Mouse (Mus musculus): ENCODE data around the gene Ssh3. TPM values are rescaled to one million over a fixed set of nuclear protein-coding genes. Genes with fewer than 3 reads are reported as not detected.

Ssh3 gene
- polyA plus RNA-seq, 1 experiment from 2014 or later, result 2.6 TPM

- no peaks in the 10 kb centered on the region for H3K9me3 ChIP-seq (replicated peaks)
- no peak for ATAC-seq
- H3K4me2 ChIP-seq, result peak overlapping the region; percentile 73
- peaks cover 82% of the 10 kb centered on the region for H3K4me1 ChIP-seq
- 0 out of 2 replicates have a peak, but pooled peaks cover 5% of the 10 kb centered on the region for H3K27me3 ChIP-seq (replicated peaks)
- peak overlapping the region; percentile 46 for H3K9ac ChIP-seq
- WGBS (ENCODE audit: insufficient replicate concordance), result 28% methylated on average over 7 of the region's 7 CpGs
- peak overlapping the region; percentile 75 for H3K27ac ChIP-seq
- H3K4me3 ChIP-seq, result peak overlapping the region; percentile 12
- H3K36me3 ChIP-seq, result peaks cover 16% of the 10 kb centered on the region
These were observed 34.1 kb upstream of the Ssh3 start for GRCm38 (mm10) chr19:4302936-4303639.

- H3K9ac ChIP-seq, result peak overlapping the region; percentile 46
- no peak for ATAC-seq
- WGBS (ENCODE audit: insufficient replicate concordance), result 33% methylated on average over 21 of the region's 21 CpGs
These were observed 33.0 kb upstream of the Ssh3 start for GRCm38 (mm10) chr19:4301735-4302651.

GRCm38 (mm10) chr19:4300852-4301734 is 32.1 kb upstream of the Ssh3 start:
- H3K4me3 ChIP-seq, result no peak overlapping the region
- H3K9me3 ChIP-seq (replicated peaks), result no peaks in the 10 kb centered on the region
- H3K27me3 ChIP-seq (replicated peaks), result no peaks in the 10 kb centered on the region
- no peak for ATAC-seq
- H3K9ac ChIP-seq, result 0 out of 2 replicates have a peak overlapping the region, but pooled peaks have one; percentile 14
- H3K4me2 ChIP-seq, result peak overlapping the region; percentile 73
- H3K4me1 ChIP-seq, result peaks cover 93% of the 10 kb centered on the region
- peak overlapping the region; percentile 75 for H3K27ac ChIP-seq
- H3K36me3 ChIP-seq, result peaks cover 31% of the 10 kb centered on the region
- 49% methylated on average over 11 of the region's 11 CpGs for WGBS (ENCODE audit: insufficient replicate concordance)

More at GRCm38 (mm10) chr19:4301735-4302651, 33.0 kb upstream of the Ssh3 start:
- Histone ChIP-seq H3K27me3 (replicated peaks) (0 out of 2 replicates have a peak, but pooled peaks cover 4% of the 10 kb centered on the region), H3K4me2 (peak overlapping the region; percentile 73), H3K27ac (peak overlapping the region; percentile 75), H3K9me3 (replicated peaks) (no peaks in the 10 kb centered on the region), H3K4me1 (peaks cover 91% of the 10 kb centered on the region), H3K36me3 (peaks cover 26% of the 10 kb centered on the region), H3K4me3 (peak overlapping the region; percentile 9)

GRCm38 (mm10) chr19:4300271-4300704 is 31.3 kb upstream of the Ssh3 start:
- H3K36me3 ChIP-seq, result peaks cover 39% of the 10 kb centered on the region
- peak; percentile 41; the same call in 1 of the 2 replicates for ATAC-seq
- 23% methylated on average over 7 of the region's 7 CpGs for WGBS (ENCODE audit: insufficient replicate concordance)
- no peaks in the 10 kb centered on the region for H3K9me3 ChIP-seq (replicated peaks)
- H3K4me1 ChIP-seq, result peaks cover 98% of the 10 kb centered on the region
- H3K4me3 ChIP-seq, result no peak overlapping the region
- peak overlapping the region; percentile 14; the same call in 1 of the 2 replicates for H3K9ac ChIP-seq
- H3K4me2 ChIP-seq, result peak overlapping the region; percentile 73
- no peaks in the 10 kb centered on the region for H3K27me3 ChIP-seq (replicated peaks)
- H3K27ac ChIP-seq, result peak overlapping the region; percentile 71

- Histone ChIP-seq H3K4me1 (peaks cover 98% of the 10 kb centered on the region), H3K9me3 (replicated peaks) (no peaks in the 10 kb centered on the region), H3K4me2 (peak overlapping the region; percentile 73), H3K36me3 (peaks cover 43% of the 10 kb centered on the region), H3K27me3 (replicated peaks) (no peaks in the 10 kb centered on the region), H3K27ac (peak overlapping the region; percentile 71), H3K4me3 (no peak overlapping the region), H3K9ac (no peak overlapping the region)
- peak; percentile 18; the same call in 1 of the 2 replicates for ATAC-seq
- WGBS (ENCODE audit: insufficient replicate concordance), result 44% methylated on average over 6 of the region's 6 CpGs
These were observed 30.7 kb upstream of the Ssh3 start for GRCm38 (mm10) chr19:4299574-4300270.

GRCm38 (mm10) chr19:4299126-4299525 is 30.1 kb upstream of the Ssh3 start:
- Histone ChIP-seq H3K27ac (peak overlapping the region; percentile 71), H3K4me1 (peaks cover 98% of the 10 kb centered on the region), H3K4me3 (no peak overlapping the region), H3K9me3 (replicated peaks) (no peaks in the 10 kb centered on the region), H3K4me2 (peak overlapping the region; percentile 73), H3K27me3 (replicated peaks) (no peaks in the 10 kb centered on the region), H3K36me3 (peaks cover 47% of the 10 kb centered on the region), H3K9ac (no peak overlapping the region)
- no peak for ATAC-seq
- 75% methylated on average over 7 of the region's 7 CpGs for WGBS (ENCODE audit: insufficient replicate concordance)

GRCm38 (mm10) chr19:4298322-4299121 is 29.5 kb upstream of the Ssh3 start:
- Histone ChIP-seq H3K27me3 (replicated peaks) (no peaks in the 10 kb centered on the region), H3K4me3 (no peak overlapping the region), H3K36me3 (peaks cover 50% of the 10 kb centered on the region), H3K9me3 (replicated peaks) (no peaks in the 10 kb centered on the region), H3K9ac (no peak overlapping the region), H3K4me2 (no peak overlapping the region), H3K27ac (peak overlapping the region; percentile 71; the same call in 1 of the 2 replicates), H3K4me1 (peaks cover 96% of the 10 kb centered on the region)
- 67% methylated on average over 17 of the region's 17 CpGs for WGBS (ENCODE audit: insufficient replicate concordance)
- no peak for ATAC-seq

- peaks cover 90% of the 10 kb centered on the region for H3K4me1 ChIP-seq
- no peak for ATAC-seq
- 60% methylated on average over 5 of the region's 5 CpGs for WGBS (ENCODE audit: insufficient replicate concordance)
These were observed 28.9 kb upstream of the Ssh3 start for GRCm38 (mm10) chr19:4297851-4298250.

GRCm38 (mm10) chr19:4296611-4297010 is 27.6 kb upstream of the Ssh3 start:
- WGBS (ENCODE audit: insufficient replicate concordance), result 80% methylated on average over 2 of the region's 2 CpGs
- no peaks in the 10 kb centered on the region for H3K9me3 ChIP-seq (replicated peaks)
- H3K36me3 ChIP-seq, result peaks cover 68% of the 10 kb centered on the region
- no peak overlapping the region for H3K4me3 ChIP-seq
- peak overlapping the region; percentile 27; the same call in 1 of the 2 replicates for H3K27ac ChIP-seq
- ATAC-seq, result no peak
- peaks cover 77% of the 10 kb centered on the region for H3K4me1 ChIP-seq
- H3K4me2 ChIP-seq, result no peak overlapping the region
- H3K27me3 ChIP-seq (replicated peaks), result no peaks in the 10 kb centered on the region
- H3K9ac ChIP-seq, result 0 out of 2 replicates have a peak overlapping the region, but pooled peaks have one; percentile 27

More at GRCm38 (mm10) chr19:4297851-4298250, 28.9 kb upstream of the Ssh3 start:
- Histone ChIP-seq H3K4me3 (no peak overlapping the region), H3K4me2 (no peak overlapping the region), H3K27ac (no peak overlapping the region), H3K9ac (no peak overlapping the region), H3K36me3 (peaks cover 56% of the 10 kb centered on the region), H3K27me3 (replicated peaks) (no peaks in the 10 kb centered on the region), H3K9me3 (replicated peaks) (no peaks in the 10 kb centered on the region)

GRCm38 (mm10) chr19:4295391-4295790 is 26.4 kb upstream of the Ssh3 start:
- H3K9ac ChIP-seq, result no peak overlapping the region
- no peaks in the 10 kb centered on the region for H3K9me3 ChIP-seq (replicated peaks)
- H3K4me2 ChIP-seq, result no peak overlapping the region
- peaks cover 74% of the 10 kb centered on the region for H3K36me3 ChIP-seq
- H3K4me1 ChIP-seq, result peaks cover 65% of the 10 kb centered on the region
- H3K27ac ChIP-seq, result peak overlapping the region; percentile 63
- 76% methylated on average over 4 of the region's 4 CpGs for WGBS (ENCODE audit: insufficient replicate concordance)
- H3K27me3 ChIP-seq (replicated peaks), result no peaks in the 10 kb centered on the region
- no peak for ATAC-seq
- H3K4me3 ChIP-seq, result no peak overlapping the region
